Mouse (Mus musculus): Measurements from ENCODE around the gene Parp8. TPM values are rescaled to one million over a fixed set of nuclear protein-coding genes. Genes with fewer than 3 reads are reported as not detected.

The Parp8 gene
- total and polyA plus RNA-seq, 3 experiments = not detected

DNA sequence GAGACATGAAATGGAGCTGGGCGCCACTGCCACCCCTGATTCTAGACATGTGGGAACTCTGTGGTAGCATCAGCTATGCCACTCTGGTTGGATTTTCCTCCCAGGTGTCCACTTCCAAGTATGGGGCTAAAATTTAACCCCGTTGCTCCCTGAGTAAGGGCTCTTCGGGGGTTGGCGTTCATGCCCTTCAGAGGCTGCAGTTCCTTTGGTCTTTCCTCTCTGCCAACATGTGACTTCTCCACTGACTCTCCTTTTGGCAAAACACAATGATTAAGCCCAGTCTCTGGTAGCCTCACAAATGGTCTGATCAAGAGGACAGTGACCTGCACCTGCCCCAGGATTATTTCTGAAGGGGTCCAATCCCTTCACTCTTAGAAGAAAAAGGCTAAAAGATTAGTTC lies 56.4 kb downstream of the Parp8 start:
- no peaks in the 10 kb centered on the region for H3K4me1 ChIP-seq (ENCODE audit: control insufficient read depth in 1 of 2, insufficient read depth in 2 of 2)
- dilution Hi-C loops (cut with MboI; ENCODE audit: extremely low pct_ligation_motif_present, extremely low pct_unique_long_range_greater_than_20kb, low sequenced_read_pairs) (no loop called here), in situ Hi-C loops (cut with MboI; ENCODE audit: low pct_ligation_motif_present, low pct_unique_long_range_greater_than_20kb, low sequenced_read_pairs) (no loop called here)
- H3K9me3 ChIP-seq (replicated peaks; ENCODE audit: low read length) = peaks cover 71% of the 10 kb centered on the region
- H3K9ac ChIP-seq (ENCODE audit: insufficient read depth, low read depth) = no peak overlapping the region
- no peaks in the 10 kb centered on the region for H3K27me3 ChIP-seq (replicated peaks)
- no peaks in the 10 kb centered on the region for H3K79me2 ChIP-seq (replicated peaks; ENCODE audit: control insufficient read depth, extremely low read depth, insufficient read depth, poor library complexity, severe bottlenecking)
- TF ChIP-seq ZC3H11A (IDR thresholded peaks at IDR 0.05; ENCODE audit: low read depth, low read length) = no peak
- TF ChIP-seq POLR2AphosphoS2 (IDR thresholded peaks at IDR 0.05; ENCODE audit: low read depth, low read length) = no peak
- TF ChIP-seq MAFK (IDR thresholded peaks at IDR 0.05; ENCODE audit: insufficient replicate concordance, low read length) = no peak
- TF ChIP-seq EP300 (IDR thresholded peaks at IDR 0.05; ENCODE audit: low read length) = no peak
- TF ChIP-seq JUND (conservative IDR thresholded peaks at IDR 0.05; ENCODE audit: low read depth, low read length) = no peak
- TF ChIP-seq NRF1 (IDR thresholded peaks at IDR 0.05; ENCODE audit: low read depth, low read length) = no peak
- TF ChIP-seq ELF1 (IDR thresholded peaks at IDR 0.05; ENCODE audit: low read depth, low read length) = no peak
- no peak for TF ChIP-seq MEF2A (IDR thresholded peaks at IDR 0.05; ENCODE audit: borderline replicate concordance, low read depth, low read length)
- TF ChIP-seq RAD21 (IDR thresholded peaks at IDR 0.05; ENCODE audit: low read depth, low read length) = no peak
- TF ChIP-seq POLR2A (IDR thresholded peaks at IDR 0.05; ENCODE audit: low read depth, low read length) = no peak
- no peak for TF ChIP-seq KAT2A (IDR thresholded peaks at IDR 0.05; ENCODE audit: insufficient replicate concordance, low read length)
- TF ChIP-seq MYC (IDR thresholded peaks at IDR 0.05; ENCODE audit: low read depth, low read length) = no peak
- no peak for DNase-seq (ENCODE audit: extremely low read depth)
- H3K27ac ChIP-seq (ENCODE audit: insufficient read depth, low read depth) = no peak overlapping the region
- no peaks in the 10 kb centered on the region for H3K36me3 ChIP-seq (replicated peaks in 1 of 2; ENCODE audit: control insufficient read depth in 1 of 2, insufficient read depth in 1 of 2, low read length in 1 of 2)
- H3K4me2 ChIP-seq (ENCODE audit: insufficient read depth, low read depth, poor library complexity, severe bottlenecking) = no peak overlapping the region
- H3K4me3 ChIP-seq (replicated peaks in 1 of 3; ENCODE audit: low read depth in 2 of 3, low read length in 2 of 3, poor library complexity in 1 of 3) = no peak overlapping the region

DNA sequence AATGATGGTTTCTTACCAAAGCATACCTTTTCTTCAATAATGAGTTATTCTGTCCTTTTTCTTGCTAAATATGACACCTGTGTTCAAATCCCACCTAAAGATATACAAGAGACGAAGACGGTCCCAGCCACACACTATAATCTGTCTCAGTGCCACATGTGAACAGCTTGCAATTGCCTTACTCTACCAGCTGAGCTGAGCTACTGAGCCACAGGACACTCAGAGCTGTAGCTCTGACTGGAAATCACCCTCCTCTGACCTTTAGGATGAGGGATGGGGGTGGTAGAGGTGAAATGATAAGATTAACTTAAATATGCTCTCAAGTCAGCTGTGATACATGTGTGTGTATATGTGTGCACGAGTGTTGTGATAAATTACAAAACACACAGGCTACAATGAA lies 57.9 kb downstream of the Parp8 start:
- H3K27ac ChIP-seq (ENCODE audit: insufficient read depth, low read depth) = no peak overlapping the region
- H3K36me3 ChIP-seq (replicated peaks in 1 of 2; ENCODE audit: control insufficient read depth in 1 of 2, insufficient read depth in 1 of 2, low read length in 1 of 2) = no peaks in the 10 kb centered on the region
- in situ Hi-C loops (cut with MboI; ENCODE audit: low pct_ligation_motif_present, low pct_unique_long_range_greater_than_20kb, low sequenced_read_pairs) = no loop called here
- TF ChIP-seq MAZ (IDR thresholded peaks at IDR 0.05; ENCODE audit: low read depth, low read length) (no peak), RAD21 (IDR thresholded peaks at IDR 0.05; ENCODE audit: low read depth, low read length) (no peak), KAT2A (IDR thresholded peaks at IDR 0.05; ENCODE audit: insufficient replicate concordance, low read length) (no peak), MYC (IDR thresholded peaks at IDR 0.05; ENCODE audit: low read depth, low read length) (no peak), POLR2A (IDR thresholded peaks at IDR 0.05; ENCODE audit: low read depth, low read length) (no peak), GABPA (IDR thresholded peaks at IDR 0.05; ENCODE audit: insufficient replicate concordance, low read depth, low read length) (no peak), IRF4 (IDR thresholded peaks at IDR 0.05; ENCODE audit: low read depth, low read length) (no peak), MAFK (IDR thresholded peaks at IDR 0.05; ENCODE audit: insufficient replicate concordance, low read length) (no peak), ZKSCAN1 (IDR thresholded peaks at IDR 0.05; ENCODE audit: borderline replicate concordance, low read depth, low read length) (no peak)
- DNase-seq (ENCODE audit: extremely low read depth) = no peak
- no peak overlapping the region for H3K9ac ChIP-seq (ENCODE audit: insufficient read depth, low read depth)
- no peaks in the 10 kb centered on the region for H3K79me2 ChIP-seq (replicated peaks; ENCODE audit: control insufficient read depth, extremely low read depth, insufficient read depth, poor library complexity, severe bottlenecking)
- H3K4me1 ChIP-seq (ENCODE audit: control insufficient read depth in 1 of 2, insufficient read depth in 2 of 2) = no peaks in the 10 kb centered on the region
- no peak overlapping the region for H3K4me2 ChIP-seq (ENCODE audit: insufficient read depth, low read depth, poor library complexity, severe bottlenecking)
- no peak overlapping the region for H3K4me3 ChIP-seq (replicated peaks in 1 of 3; ENCODE audit: low read depth in 2 of 3, low read length in 2 of 3, poor library complexity in 1 of 3)
- no peaks in the 10 kb centered on the region for H3K27me3 ChIP-seq (replicated peaks)
- dilution Hi-C loops (cut with MboI; ENCODE audit: extremely low pct_ligation_motif_present, extremely low pct_unique_long_range_greater_than_20kb, low sequenced_read_pairs) = no loop called here
- H3K9me3 ChIP-seq (replicated peaks; ENCODE audit: low read length) = peaks cover 77% of the 10 kb centered on the region
